Mouse (Mus musculus): ENCODE measurements around the gene Ldoc1.

Ldoc1 gene

GRCm38 (mm10) chrX:61709302-61710033 is at the start of gene Ldoc1:
Ldoc1 (plus strand) TSS chrX:61709497.
- in situ Hi-C loops (cut with MboI; ENCODE audit: low pct_unique_long_range_greater_than_20kb in 1 of 2, low sequenced_read_pairs in 2 of 2, unreplicated experiment in 1 of 2), result no loop called here

- in situ Hi-C loops (cut with MboI; ENCODE audit: low pct_unique_long_range_greater_than_20kb in 1 of 2, low sequenced_read_pairs in 2 of 2, unreplicated experiment in 1 of 2), result no loop called here
Observed at GRCm38 (mm10) chrX:61710131-61710530, 834 bp downstream of the Ldoc1 start.

- in situ Hi-C loops (cut with MboI; ENCODE audit: low pct_unique_long_range_greater_than_20kb in 1 of 2, low sequenced_read_pairs in 2 of 2, unreplicated experiment in 1 of 2), result no loop called here
Observed at GRCm38 (mm10) chrX:61722281-61723028, 13.2 kb downstream of the Ldoc1 start.

DNA sequence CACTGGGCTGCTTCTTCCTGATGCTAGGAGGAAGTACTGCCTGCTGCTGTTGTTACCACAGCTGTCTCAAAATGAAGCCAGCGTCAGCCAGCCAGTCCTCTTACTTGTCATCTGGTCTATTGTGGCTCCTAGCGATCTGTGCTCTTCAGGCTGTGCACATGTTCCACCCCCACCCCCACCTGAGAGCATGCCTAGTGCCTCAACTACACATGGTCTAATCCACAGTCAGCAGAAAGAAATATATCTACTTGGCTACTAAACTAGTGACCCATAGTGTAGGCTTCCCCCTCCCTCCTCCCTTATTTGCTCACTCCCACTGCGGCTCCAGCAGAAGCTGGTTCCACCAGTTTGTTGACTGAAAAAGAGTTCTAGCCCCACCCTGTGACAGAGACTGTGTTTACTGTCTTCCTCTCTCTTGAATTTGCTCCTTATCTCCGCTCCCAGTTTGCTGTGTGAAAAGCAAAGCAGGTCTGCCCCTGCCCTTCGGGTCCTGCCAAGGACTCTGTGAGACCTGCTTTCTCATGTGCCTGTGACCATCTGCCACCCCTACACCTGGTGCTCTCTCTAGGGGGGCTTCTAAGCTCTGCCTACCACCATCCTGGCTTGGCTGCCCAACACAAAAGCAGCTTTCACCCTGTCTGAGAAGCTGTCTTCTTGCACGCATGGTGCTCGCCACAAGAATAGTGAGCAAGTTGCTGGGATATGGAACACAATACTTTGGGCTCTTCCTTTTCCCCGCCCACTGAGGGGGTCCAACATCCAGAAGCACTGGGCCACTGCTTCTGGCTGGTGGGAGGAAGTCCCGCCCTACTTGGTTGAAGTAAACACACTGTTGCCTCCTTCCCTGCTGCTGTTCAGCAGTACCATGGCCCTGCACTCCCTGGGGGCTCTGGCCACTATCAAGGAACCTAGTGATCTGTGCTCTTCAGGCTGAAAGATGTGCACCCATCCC is 14.0 kb downstream of the Ldoc1 start:
- in situ Hi-C loops (cut with MboI; ENCODE audit: low pct_unique_long_range_greater_than_20kb in 1 of 2, low sequenced_read_pairs in 2 of 2, unreplicated experiment in 1 of 2), result no loop called here

GRCm38 (mm10) chrX:61727516-61728310 is 18.4 kb downstream of the Ldoc1 start:
- in situ Hi-C loops (cut with MboI; ENCODE audit: low pct_unique_long_range_greater_than_20kb in 1 of 2, low sequenced_read_pairs in 2 of 2, unreplicated experiment in 1 of 2), result no loop called here
